Mouse (Mus musculus) adrenal gland (tissue): ENCODE results near the gene Aatk.

ENCODE experiments used
- intact Hi-C: fragments of 180-260 bp; cut with DNase I; formaldehyde crosslinking; loops from one replicate; pipeline ENCODE4 v1.15.1; 2025

Aatk gene

GRCm38 (mm10) chr11:120055953-120056732 is 9.2 kb upstream of the Aatk start:
- intact Hi-C loops = no loop called here

GRCm38 (mm10) chr11:120053846-120054245 is 6.9 kb upstream of the Aatk start:
- intact Hi-C loops = no loop called here

GRCm38 (mm10) chr11:120052274-120052673 is 5.3 kb upstream of the Aatk start:
- intact Hi-C loops = no loop called here

- intact Hi-C loops = no loop called here
Observed at GRCm38 (mm10) chr11:120051124-120051811, 4.3 kb upstream of the Aatk start.

GRCm38 (mm10) chr11:120049067-120049466 is 2.1 kb upstream of the Aatk start:
- intact Hi-C loops = no loop called here

- intact Hi-C loops = no loop called here
Observed at GRCm38 (mm10) chr11:120048252-120048556, 1.2 kb upstream of the Aatk start.

- intact Hi-C loops = no loop called here
Observed at GRCm38 (mm10) chr11:120047531-120048251, 724 bp upstream of the Aatk start.

GRCm38 (mm10) chr11:120045839-120046552 is 971 bp downstream of the Aatk start:
- intact Hi-C loops = no loop called here

- intact Hi-C loops = no loop called here
Observed at GRCm38 (mm10) chr11:120045341-120045740, 1.6 kb downstream of the Aatk start.

GRCm38 (mm10) chr11:120042141-120042838 is 4.7 kb downstream of the Aatk start:
- intact Hi-C loops = no loop called here

- intact Hi-C loops = no loop called here
Observed at GRCm38 (mm10) chr11:120041191-120042123, 5.5 kb downstream of the Aatk start.

- intact Hi-C loops = no loop called here
Observed at GRCm38 (mm10) chr11:120040440-120040839, 6.5 kb downstream of the Aatk start.

GRCm38 (mm10) chr11:120039581-120039980 is 7.4 kb downstream of the Aatk start:
- intact Hi-C loops = loop anchor here (10.0 kb wide), 1 partner anchor 265 kb away; no protein-coding TSS in a partner anchor

- intact Hi-C loops = loop anchor here (5.0 to 10.0 kb wide), 2 partner anchors 58 to 270 kb away; no protein-coding TSS in a partner anchor
Observed at GRCm38 (mm10) chr11:120034762-120035161, 12.2 kb downstream of the Aatk start.

- intact Hi-C loops = loop anchor here (5.0 to 10.0 kb wide), 2 partner anchors 58 to 270 kb away; no protein-coding TSS in a partner anchor
Observed at GRCm38 (mm10) chr11:120034306-120034705, 12.7 kb downstream of the Aatk start.

- intact Hi-C loops = loop anchor here (5.0 to 10.0 kb wide), 2 partner anchors 59 to 271 kb away; no protein-coding TSS in a partner anchor
Observed at GRCm38 (mm10) chr11:120033473-120033872, 13.5 kb downstream of the Aatk start.

GRCm38 (mm10) chr11:120032052-120032451 is 14.9 kb downstream of the Aatk start:
- intact Hi-C loops = loop anchor here (5.0 to 10.0 kb wide), 2 partner anchors 60 to 273 kb away; no protein-coding TSS in a partner anchor

GRCm38 (mm10) chr11:120030145-120030901 is 16.6 kb downstream of the Aatk start:
- intact Hi-C loops = loop anchor here (5.0 to 10.0 kb wide), 2 partner anchors 62 to 274 kb away; no protein-coding TSS in a partner anchor
